Mouse (Mus musculus) CH12.LX (cell line): ENCODE data around the gene Ric8b.

Experiments used
- KAT2A ChIP-seq: IDR thresholded peaks from 2 replicates; pipeline ENCODE4 v1.6.1; 2012; ENCODE audit warnings: low read length, improper control_type of control experiment, inconsistent platforms; ENCODE audit not compliant: insufficient replicate concordance
- USF1 ChIP-seq: IDR thresholded peaks from 2 replicates; pipeline ENCODE4 v1.6.1; 2014; ENCODE audit warnings: low read depth, mild to moderate bottlenecking, inconsistent platforms, low read length, improper control_type of control experiment

DNA sequence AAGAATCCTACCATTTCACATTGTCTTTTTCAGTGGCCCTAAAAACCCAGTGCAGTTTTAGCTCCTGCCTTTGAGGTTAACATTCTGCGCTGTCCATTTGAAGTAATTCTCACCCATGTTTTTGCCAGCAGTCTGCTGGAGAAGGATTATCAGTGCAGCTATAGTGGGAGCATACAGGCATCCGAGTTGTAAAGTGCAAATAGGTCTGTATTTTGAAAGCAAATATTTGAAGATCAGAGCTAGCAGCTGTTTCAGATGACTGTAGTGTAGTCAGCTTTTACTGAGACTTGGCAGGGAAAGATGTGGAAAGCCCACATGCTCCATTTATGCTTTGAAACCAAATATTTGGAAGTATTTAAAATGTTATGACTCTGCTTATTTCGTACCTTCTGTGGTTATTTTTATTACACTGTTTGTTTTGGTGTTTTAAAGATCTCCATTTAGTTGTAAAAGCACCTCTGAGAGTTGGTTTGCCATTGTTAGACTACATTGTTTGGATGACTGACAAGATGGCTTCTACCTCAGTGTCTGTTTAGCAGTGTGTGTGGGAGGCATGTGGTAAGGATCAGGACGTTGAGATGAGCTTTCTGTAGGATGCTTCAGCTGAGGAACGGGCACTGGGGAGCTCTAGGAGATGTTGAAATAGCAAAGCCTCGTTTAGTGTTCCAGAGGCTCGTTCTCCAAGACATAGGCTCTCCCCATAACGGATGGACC is 31.7 kb downstream of the Ric8b start:
- TF ChIP-seq USF1 (no peak), KAT2A (no peak)
